Mouse (Mus musculus) mouse embryonic stem cell (cell line): ENCODE data around the gene Alkal2.

Experiments used
- in situ Hi-C, 2 experiments: fragments of 300-500 bp; cut with MboI; formaldehyde crosslinking; loops; 1 replicate in 1 of 2; 3 replicates in 1 of 2; pipeline ENCODE4 v1.14.3; 2019 to 2020; ENCODE audit warnings: low sequenced_read_pairs in 2 of 2, low pct_unique_long_range_greater_than_20kb in 1 of 2, mixed read lengths in 1 of 2; ENCODE audit not compliant: unreplicated experiment in 1 of 2

Gene Alkal2

DNA sequence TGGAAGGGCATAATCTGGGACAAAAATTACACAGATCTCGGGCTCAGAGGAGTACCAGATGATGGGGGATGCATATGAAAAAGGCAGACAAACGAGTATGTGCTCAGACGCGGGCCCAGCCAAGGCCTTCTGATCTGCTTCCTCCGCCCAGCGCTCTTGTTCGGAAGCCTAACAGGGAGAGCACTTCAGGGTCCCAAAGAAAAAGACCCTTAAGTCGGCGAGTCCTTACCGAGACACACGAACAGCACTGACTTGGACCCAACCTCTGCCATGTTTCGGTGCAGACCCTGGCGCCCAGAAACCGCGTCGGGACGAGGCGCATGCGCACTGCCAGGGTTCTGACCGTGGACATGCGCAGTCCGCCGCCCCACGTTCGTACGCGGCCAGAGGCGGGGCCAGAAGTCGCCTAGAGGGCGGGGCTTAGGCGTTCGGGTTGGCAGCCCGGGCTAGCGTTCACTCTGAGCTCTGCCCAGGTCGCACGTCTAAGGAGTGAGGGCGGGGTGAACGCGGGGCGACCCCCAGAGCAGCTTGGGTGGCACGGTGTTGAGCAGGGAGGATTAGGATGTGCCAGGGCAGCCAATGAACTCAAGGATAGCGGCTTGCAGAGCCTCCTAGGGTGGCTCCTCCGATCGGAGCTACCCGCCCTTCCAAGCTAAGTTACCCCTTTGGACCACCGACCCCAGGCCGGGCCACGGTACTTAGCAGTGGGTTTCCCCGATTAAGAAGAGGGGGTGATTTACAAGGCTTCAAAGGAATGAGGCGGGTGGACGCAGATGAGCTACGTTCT, 27.3 kb downstream of the Alkal2 start, which contains the start of the genes Acp1 and Sh3yl1:
Gene Acp1 (minus strand): TSS at position 329 of the 787 bp plus-strand sequence.
Gene Sh3yl1 (plus strand): TSS at position 408 of the 787 bp plus-strand sequence.
- in situ Hi-C loops, result no loop called here

DNA sequence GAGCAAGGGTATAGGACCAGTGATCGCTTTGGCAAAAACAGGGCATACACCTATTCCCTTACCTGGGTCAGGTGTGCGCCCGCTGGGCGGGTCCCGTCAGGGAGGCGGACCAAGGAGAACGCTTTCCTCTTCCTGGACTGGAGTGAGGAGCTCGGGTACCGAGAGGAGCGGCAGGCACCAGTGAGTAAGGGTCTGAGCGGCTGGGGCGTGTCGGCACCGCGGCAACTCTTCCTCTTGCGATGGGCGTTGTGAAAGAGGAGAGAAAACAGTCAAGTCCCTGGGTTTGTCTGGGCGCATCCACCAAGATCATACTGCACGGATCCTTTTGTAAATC, 27.9 kb downstream of the Alkal2 start:
- in situ Hi-C loops, result no loop called here

- in situ Hi-C loops, result no loop called here
Observed at GRCm38 (mm10) chr12:30912840-30913239, 28.7 kb downstream of the Alkal2 start.

DNA sequence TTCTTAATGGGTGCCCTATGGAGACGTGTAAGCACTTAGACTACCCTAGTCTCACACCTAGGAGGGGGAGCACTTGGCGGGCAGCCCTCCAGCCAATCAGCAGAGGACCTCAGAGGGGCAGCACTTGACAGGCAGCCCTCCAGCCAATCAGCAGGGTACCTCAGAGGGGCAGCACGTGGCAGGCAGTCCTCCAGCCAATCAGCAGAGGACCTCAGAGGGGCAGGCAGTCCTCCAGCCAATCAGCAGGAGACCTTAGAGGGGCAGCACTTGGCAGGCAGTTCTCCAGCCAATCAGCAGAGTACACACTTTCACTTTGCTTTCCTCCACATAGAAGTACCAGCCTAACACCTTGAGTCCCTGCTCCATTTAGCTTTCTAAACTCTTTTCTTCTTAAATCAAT, 38.3 kb downstream of the Alkal2 start:
- in situ Hi-C loops, result no loop called here

DNA sequence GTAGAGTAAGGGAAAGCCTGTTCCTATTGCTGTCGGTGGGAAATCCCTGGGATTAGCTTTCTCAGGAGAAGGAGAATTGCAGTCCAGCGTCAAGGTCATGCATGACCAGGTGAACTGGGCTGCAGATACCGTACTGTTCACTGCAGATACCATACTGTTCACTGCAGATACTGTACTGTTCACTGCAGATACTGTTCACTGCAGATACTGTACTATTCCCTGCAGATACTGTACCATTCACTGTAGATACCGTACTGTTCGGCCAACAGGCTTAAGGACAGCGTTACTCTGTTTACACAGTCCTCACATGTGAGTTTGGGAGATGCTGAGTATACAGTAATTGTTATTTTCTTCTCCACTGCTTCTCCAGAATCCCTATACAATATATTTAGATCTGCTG, 44.1 kb downstream of the Alkal2 start:
- in situ Hi-C loops, result no loop called here

DNA sequence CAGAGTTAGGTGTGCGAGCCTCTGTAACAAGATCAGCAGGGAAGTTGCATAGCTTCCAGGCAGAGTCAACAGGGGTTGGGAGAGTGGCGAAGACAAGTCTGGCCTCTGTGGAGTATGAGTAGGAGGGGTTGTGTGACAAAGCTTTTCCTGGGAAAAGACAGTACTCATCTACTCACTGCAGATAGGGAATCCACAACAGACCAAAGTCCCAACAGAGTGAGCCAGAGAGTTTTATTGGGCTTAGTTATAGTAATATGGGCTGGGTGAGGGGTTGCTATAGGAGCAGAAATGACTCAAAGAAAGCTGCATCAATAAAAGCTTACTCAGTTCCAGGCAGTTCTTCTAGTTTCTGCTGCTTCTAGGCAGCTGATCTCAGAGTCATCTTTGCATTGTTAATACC, 49.2 kb downstream of the Alkal2 start:
- in situ Hi-C loops, result no loop called here

DNA sequence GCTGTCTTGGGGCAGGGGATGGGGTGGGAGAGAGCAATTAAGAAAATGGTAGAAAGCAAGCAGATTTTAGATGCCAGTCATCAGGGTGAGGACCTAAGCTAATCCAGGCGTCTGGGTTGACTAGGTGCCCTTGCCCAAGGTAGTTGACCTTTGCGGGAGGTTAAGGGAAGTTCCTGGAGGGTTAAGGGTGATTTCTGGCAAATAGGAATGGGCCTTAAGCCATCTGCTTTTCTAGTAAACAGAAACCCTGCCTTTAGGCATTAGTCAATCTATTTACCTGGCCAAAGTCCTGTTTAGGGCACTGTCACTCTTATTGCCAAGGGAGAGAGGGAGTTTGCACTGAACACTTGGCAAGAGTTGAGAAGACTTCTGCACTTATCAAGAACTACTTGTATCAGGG, 52.8 kb downstream of the Alkal2 start:
- in situ Hi-C loops, result no loop called here
